Mouse (Mus musculus): ENCODE measurements around the gene Rai1. TPM values are rescaled to one million over a fixed set of nuclear protein-coding genes. Genes with fewer than 3 reads are reported as not detected.

Rai1 gene
- total and polyA plus RNA-seq, 3 experiments, result 26.3 to 101 (median 56.7) TPM

GRCm38 (mm10) chr11:60139734-60140371 lies 35.0 kb downstream of the Rai1 start:
- H3K27me3 ChIP-seq (ENCODE audit: control insufficient read depth in 1 of 2, insufficient read depth in 2 of 2, low read length in 2 of 2), result no peaks in the 10 kb centered on the region
- peaks cover 5% of the 10 kb centered on the region for H3K79me2 ChIP-seq (ENCODE audit: control insufficient read depth, insufficient read depth, low read length, poor library complexity)
- no peaks in the 10 kb centered on the region for H3K4me1 ChIP-seq (ENCODE audit: control insufficient read depth in 1 of 2, insufficient read depth in 2 of 2, low read length in 2 of 2)
- no peaks in the 10 kb centered on the region for H3K9me3 ChIP-seq (replicated peaks; ENCODE audit: insufficient read depth, low read length)
- H3K4me3 ChIP-seq (ENCODE audit: control insufficient read depth in 1 of 2, insufficient read depth in 1 of 2, low read depth in 2 of 2, low read length in 2 of 2), result no peak overlapping the region
- H3K36me3 ChIP-seq (ENCODE audit: control insufficient read depth in 1 of 2, insufficient read depth in 2 of 2, low read length in 2 of 2), result peaks cover 0 to 14% of the 10 kb centered on the region in 2 experiments; a peak in 2 of 4 replicates
- no peak for TF ChIP-seq JUND (IDR thresholded peaks at IDR 0.05; ENCODE audit: low read depth, low read length)
- TF ChIP-seq RCOR1 (IDR thresholded peaks at IDR 0.05; ENCODE audit: low read depth, low read length), result no peak
- no peak for TF ChIP-seq USF1 (IDR thresholded peaks at IDR 0.05; ENCODE audit: low read depth, low read length)
- TF ChIP-seq MAX (IDR thresholded peaks at IDR 0.05; ENCODE audit: low read length), result no peak
- no peak for TF ChIP-seq MYC (IDR thresholded peaks at IDR 0.05; ENCODE audit: low read depth, low read length)
- no peak for TF ChIP-seq TBP (IDR thresholded peaks at IDR 0.05; ENCODE audit: low read depth, low read length)
- no peak for TF ChIP-seq ETS1 (IDR thresholded peaks at IDR 0.05; ENCODE audit: low read depth, low read length)
- TF ChIP-seq GATA1 (IDR thresholded peaks at IDR 0.05; ENCODE audit: low read depth, low read length), result no peak
- TF ChIP-seq ELF1 (IDR thresholded peaks at IDR 0.05; ENCODE audit: low read depth, low read length), result no peak
- TF ChIP-seq BHLHE40 (IDR thresholded peaks at IDR 0.05; ENCODE audit: borderline replicate concordance, low read depth, low read length), result no peak
- TF ChIP-seq GABPA (IDR thresholded peaks at IDR 0.05; ENCODE audit: low read depth, low read length), result no peak
- no peak for TF ChIP-seq KAT2A (conservative IDR thresholded peaks at IDR 0.05; ENCODE audit: low read depth, low read length)
- no peak for TF ChIP-seq MAZ (IDR thresholded peaks at IDR 0.05; ENCODE audit: low read depth, low read length)
- TF ChIP-seq CHD1 (IDR thresholded peaks at IDR 0.05; ENCODE audit: low read depth, low read length), result no peak
- no peak overlapping the region for H3K9ac ChIP-seq (ENCODE audit: control insufficient read depth, low read depth, low read length, poor library complexity, severe bottlenecking)
- no peak overlapping the region for H3K27ac ChIP-seq (ENCODE audit: control insufficient read depth, low read depth, low read length)
- DNase-seq (ENCODE audit: low read depth, low spot score), result no peak

GRCm38 (mm10) chr11:60140586-60141284 lies 35.9 kb downstream of the Rai1 start:
- no peak overlapping the region for H3K4me3 ChIP-seq (ENCODE audit: control insufficient read depth in 1 of 2, insufficient read depth in 1 of 2, low read depth in 2 of 2, low read length in 2 of 2)
- H3K9me3 ChIP-seq (replicated peaks; ENCODE audit: insufficient read depth, low read length), result no peaks in the 10 kb centered on the region
- no peaks in the 10 kb centered on the region for H3K27me3 ChIP-seq (ENCODE audit: control insufficient read depth in 1 of 2, insufficient read depth in 2 of 2, low read length in 2 of 2)
- peaks cover 4% of the 10 kb centered on the region for H3K79me2 ChIP-seq (ENCODE audit: control insufficient read depth, insufficient read depth, low read length, poor library complexity)
- TF ChIP-seq RCOR1 (IDR thresholded peaks at IDR 0.05; ENCODE audit: low read depth, low read length) (no peak), GATA1 (IDR thresholded peaks at IDR 0.05; ENCODE audit: low read depth, low read length) (no peak), ZC3H11A (IDR thresholded peaks at IDR 0.05; ENCODE audit: low read depth, low read length) (no peak), MAFK (IDR thresholded peaks at IDR 0.05; ENCODE audit: borderline replicate concordance, low read depth, low read length) (no peak), CTCF (IDR thresholded peaks at IDR 0.05 in 2 of 3, conservative IDR thresholded peaks at IDR 0.05 in 1 of 3; ENCODE audit: control insufficient read depth in 1 of 3, insufficient read depth in 1 of 3, low read depth in 2 of 3, low read length in 3 of 3, poor library complexity in 1 of 3, severe bottlenecking in 1 of 3) (no peak), CHD2 (IDR thresholded peaks at IDR 0.05; ENCODE audit: low read length) (no peak)
- no peak for DNase-seq (ENCODE audit: low read depth, low spot score)
- H3K36me3 ChIP-seq (ENCODE audit: control insufficient read depth in 1 of 2, insufficient read depth in 2 of 2, low read length in 2 of 2), result peaks cover 0 to 20% of the 10 kb centered on the region in 2 experiments; a peak in 2 of 4 replicates
- no peak overlapping the region for H3K9ac ChIP-seq (ENCODE audit: control insufficient read depth, low read depth, low read length, poor library complexity, severe bottlenecking)
- no peak overlapping the region for H3K27ac ChIP-seq (ENCODE audit: control insufficient read depth, low read depth, low read length)
- H3K4me1 ChIP-seq (ENCODE audit: control insufficient read depth in 1 of 2, insufficient read depth in 2 of 2, low read length in 2 of 2), result no peaks in the 10 kb centered on the region

Data from MEL (cell line).